Mouse (Mus musculus) mouse embryonic stem cell (cell line): ENCODE results near the gene Map6.

Experiments
- in situ Hi-C, 2 experiments: fragments of 300-500 bp; cut with MboI; formaldehyde crosslinking; loops; 1 replicate in 1 of 2; 3 replicates in 1 of 2; pipeline ENCODE4 v1.14.3; 2019 to 2020; ENCODE audit warnings: low sequenced_read_pairs in 2 of 2, low pct_unique_long_range_greater_than_20kb in 1 of 2, mixed read lengths in 1 of 2; ENCODE audit not compliant: unreplicated experiment in 1 of 2

The Map6 gene

DNA sequence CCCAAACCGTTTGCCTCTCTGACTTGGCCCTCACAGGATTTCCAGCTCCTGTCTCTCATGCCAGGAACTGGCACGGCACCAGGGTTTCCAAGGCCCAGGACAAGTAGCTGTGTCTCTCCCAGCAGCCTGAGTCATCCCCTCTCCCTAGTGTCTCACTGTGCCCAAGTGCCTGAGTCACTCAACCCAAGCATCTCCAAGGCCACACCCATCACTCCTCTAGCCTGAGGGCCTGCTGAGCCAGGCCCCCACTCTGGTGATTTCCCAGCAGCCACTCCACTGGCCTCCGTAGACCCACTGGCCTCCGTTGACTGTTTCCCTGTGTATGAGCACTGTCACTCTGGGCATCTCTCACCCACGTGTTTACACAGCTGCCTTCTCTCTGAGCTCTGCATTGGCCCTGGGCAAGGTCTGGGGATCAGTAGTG lies 37.7 kb downstream of the Map6 start:
- in situ Hi-C loops = no loop called here

DNA sequence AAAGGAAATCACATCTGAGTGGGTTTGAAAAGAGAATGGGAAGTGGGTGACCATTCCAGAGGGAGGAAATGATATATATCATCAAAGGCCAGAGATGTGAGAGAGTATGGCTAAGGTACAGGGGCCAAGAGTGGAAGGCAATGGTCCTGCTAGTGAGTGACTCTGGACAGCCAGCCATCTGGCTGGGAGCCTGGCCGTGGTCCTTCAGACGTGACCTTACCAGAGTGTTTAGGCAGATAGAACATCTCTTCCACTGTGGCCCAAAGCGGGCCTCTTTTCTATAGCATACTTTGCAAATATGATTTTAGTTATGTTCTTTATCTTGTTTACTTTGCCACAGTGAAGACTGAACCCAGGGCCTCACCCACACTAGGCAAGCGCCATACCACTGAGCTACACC lies 38.4 kb downstream of the Map6 start:
- in situ Hi-C loops = no loop called here

DNA sequence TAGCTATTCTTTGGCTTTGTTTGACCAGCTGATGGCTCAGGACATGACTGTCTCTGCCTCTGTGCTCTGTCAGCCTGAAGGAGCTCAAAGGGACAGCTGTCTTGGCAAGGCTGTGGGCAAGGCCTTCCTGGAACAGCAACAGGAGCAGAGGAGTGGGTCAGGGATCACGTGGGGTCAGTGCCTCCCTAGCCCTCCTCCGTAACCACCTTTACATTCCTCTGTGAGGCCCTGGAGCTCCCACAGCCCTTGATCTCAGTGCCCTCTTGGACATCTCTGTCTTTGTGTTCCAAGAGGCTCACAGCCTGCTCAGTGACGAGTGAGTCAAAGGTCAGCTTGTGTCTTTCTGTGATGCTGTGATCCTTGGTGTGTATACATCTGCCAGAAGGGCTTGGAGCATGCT lies 39.4 kb downstream of the Map6 start:
- in situ Hi-C loops = no loop called here

DNA sequence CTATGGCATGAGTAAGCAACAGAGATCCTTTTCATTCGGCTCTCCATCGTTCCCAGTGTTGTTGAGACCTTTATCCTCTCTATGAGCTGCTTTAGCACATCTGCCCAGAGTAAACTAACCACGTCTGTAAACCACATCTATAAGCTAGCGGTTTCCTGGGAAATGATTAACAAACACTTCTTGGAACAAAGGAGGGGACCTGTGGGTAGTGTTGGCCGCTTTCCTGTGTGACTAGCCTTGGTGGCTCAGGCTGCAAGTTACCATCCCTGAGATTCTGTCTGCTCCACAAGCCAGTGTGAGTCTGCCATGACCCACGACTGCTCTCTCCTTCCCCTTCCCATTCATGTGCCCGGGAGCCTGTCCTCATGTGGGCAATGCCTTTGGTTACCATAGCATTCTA lies 44.2 kb downstream of the Map6 start:
- in situ Hi-C loops = no loop called here

DNA sequence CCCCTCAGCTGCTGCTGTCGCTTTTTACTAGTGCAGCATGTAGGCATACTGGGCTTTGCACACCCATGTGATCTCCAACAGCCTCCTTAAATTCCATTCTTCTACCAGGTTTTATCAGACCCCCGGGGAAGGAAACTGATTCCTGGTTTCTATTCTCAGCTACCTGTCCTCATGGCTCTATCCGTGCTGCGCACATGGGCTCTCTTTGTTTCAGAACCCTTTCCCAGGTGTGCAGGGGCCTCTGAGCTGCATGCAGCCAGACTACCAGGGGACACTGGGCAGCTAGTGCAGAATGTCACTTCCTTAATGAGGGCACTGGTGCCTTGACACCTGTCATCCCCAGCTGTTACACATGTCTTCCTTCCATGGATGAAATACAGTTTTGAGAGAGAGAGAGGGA lies 44.8 kb downstream of the Map6 start:
- in situ Hi-C loops = no loop called here

DNA sequence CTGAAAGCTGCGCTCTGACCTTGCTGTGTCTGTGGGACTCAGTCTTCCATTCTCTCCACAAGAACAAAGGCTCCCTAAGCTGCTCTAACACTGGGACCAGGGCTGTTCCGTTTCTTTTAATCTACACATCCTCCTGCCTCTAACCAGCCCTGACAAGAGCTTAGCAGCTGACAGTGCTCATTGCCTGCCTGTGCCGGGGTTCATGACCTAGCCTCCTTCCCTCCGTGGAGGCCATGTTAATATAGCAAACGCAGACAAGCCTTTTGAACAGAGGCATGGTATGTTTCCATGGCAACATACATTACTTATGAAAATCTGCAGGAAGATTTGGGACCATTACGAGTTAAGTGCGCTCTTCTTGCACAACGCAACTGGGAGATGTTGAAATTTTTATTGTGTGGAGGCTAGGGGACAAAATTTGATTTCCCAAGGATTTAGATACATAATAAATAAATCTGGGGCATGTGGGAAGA lies 45.5 kb downstream of the Map6 start:
- in situ Hi-C loops = no loop called here

DNA sequence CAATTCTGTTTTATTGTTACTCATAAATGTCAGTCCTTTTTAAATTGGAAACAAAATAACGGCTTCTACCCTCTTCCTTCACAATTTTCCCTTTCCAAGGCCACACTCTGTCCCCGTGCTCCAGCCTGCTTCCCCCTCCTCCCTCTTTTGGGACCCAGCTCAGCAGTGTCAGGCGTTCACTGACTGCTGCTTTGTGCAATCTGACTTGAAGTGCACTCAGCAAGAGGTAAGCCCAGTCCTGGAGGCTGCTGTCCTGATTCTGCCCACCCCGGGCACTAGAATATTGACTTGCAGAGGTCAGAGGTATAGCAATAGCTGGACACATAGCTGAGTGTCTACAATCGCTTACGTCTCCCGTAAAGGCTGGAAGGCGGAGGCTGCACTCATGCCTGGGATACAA lies 46.0 kb downstream of the Map6 start:
- in situ Hi-C loops = no loop called here

DNA sequence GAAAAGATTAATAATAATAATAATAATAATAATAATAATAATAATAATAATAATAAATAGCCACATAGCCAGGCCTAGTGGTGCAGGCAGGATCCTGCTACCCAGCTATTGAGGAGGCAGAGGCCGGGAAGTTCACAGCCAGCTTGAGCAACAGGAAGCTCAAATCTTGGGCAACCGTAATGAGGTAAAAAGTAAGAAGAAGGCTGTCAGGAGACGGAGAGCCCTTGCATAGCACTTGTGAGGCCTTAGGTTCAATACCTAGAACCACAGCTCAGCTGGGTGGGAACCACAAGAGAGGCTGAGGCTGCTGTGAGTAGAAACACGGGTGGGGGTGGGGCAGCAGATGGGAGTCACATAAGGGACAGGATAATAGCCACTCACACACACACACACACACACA lies 47.3 kb downstream of the Map6 start:
- in situ Hi-C loops = no loop called here

DNA sequence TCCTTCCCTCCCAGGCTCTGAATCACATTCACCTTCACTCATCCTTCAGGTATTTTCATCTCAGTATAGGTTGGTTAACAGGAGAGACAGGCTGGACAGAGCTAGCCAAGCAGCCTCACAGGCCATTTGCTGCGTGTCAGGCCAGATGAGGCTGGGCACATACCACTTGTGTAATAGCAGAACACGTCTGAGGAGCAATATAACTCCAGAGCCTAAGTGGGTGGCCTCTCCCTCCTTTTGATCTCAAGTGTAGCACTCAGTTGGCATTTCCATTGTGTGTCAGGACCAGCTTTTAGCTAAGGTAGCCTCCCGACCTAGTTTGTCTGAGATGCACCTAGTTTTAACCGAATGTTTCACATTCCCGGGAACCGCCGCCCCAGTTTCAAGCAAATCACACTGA lies 49.0 kb downstream of the Map6 start:
- in situ Hi-C loops = no loop called here

DNA sequence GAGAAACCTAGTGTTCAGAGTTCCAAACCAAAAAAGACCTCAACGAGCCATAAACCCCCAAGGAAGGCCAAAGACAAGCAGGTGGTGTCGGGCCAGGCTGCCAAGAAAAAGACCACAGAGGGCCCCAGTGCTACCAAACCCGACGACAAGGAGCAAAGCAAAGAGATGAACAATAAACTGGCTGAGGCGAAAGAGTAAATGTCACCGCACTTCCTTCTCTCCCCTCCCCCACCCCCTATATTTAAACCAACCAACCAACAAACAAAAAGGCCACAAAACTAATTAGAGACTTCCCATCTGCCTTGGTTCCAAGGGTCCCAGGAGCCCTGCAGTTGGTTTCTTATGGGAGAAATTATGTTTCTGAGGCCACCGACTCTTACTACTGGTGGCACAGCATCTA lies 50.2 kb downstream of the Map6 start:
- in situ Hi-C loops = no loop called here

DNA sequence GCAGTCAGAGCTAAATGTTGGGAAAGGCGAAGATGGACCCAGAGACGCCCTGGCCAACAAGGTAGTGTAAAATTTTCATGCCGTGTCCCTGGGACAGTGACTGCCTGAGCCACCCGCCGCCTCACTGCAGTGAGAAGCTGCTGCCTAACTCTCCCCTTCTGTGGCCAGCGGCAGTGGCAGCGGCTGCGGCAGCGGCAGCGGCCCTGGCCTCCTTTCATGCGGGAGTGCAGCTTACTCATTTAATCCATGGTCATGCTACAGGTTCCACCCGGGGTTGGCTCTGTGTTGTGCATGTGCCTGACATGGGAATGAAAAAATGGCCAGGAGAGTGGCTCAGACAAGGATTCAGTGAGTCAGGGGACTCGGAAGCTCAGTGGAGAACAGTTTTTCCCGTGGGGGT lies 53.3 kb downstream of the Map6 start:
- in situ Hi-C loops = no loop called here

DNA sequence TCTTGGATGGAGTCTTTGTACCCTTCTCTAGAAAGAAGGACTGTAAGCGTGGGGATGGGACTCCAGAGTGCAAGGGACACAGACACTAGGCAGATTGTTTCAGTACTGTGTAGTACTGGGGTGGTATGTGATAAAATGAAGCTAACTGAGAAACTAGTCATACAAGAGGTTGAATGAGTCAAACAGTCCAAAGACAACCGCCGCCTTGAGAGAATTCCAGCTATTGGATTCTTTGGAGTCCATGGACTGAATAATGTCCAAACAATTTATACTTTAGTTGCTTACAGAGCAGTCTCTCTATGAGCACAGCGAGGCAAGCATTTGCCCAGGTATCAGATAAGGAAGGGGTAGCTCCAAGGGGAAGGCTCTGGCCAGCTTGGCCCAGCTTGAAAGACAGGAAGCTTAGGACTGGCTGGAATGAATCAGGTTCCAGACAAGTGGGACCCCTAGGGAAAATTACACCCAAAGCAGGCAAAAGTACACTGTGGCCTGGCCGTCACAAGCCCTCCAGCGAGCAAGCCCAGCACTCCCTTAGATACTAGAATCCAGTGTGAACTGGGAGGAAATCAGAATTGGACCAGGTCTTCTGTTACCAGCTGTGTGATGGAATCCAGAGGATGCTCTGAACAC lies 55.6 kb downstream of the Map6 start:
- in situ Hi-C loops = no loop called here

DNA sequence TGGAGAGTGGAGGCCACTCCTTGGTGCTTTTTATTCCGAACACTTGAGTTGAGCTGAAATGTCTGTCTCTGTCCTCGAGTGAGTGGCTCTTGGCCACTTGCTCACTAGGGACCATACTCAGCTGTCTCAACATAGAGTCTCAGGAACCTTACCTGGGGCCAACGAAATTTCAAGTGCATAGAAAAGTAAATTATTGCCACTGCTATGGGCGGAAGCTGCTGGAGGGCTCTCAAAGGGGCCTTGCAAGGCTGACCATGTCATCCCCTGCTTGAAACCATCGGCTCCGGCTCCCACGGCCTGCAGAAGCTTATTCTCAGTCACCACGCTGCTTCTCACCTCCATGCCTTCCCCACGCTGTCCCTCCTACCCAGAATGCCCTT lies 56.1 kb downstream of the Map6 start:
- in situ Hi-C loops = no loop called here

DNA sequence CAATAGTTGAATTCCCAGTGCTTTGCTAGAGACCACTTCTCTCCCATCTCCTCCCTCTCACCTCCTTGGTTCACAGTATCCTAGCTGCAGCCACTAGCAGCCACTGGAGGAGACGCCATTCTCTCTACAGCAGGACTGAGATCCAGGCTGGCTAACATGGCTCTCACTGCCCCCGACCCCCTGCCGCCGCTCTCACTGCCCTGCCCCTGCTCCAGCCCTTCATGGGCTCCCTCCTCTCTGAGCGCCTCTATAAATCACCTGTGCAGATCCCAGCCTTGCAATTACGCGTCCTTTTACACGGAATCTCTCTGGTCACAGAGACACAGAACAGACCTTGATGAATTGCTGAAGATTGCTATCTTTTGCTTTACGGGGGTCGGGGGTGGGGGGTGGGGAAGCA lies 57.6 kb downstream of the Map6 start:
- in situ Hi-C loops = loop anchor here in 1 of 2 experiments (5.0 kb wide), 1 partner anchor 37 kb away; no protein-coding TSS in a partner anchor

DNA sequence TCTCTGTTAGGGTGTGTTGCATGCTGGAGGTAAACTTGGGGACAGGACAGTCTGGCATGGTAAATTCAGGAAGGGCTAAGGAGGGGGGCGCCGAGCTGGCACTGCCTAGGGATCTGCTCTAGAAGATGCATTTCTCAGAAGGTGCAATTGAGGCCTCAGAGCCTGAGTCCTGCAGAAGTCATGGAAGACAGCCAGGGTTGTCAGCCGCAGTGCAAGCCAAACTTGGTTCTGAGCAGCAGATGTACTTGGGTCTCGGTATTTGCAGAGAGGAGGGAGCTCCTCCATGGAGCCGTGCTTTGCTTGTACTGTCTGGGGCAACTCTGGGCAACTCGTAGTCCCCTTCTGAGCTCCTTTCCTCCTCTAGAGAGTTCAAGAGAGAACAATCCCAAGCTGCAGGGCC lies 58.9 kb downstream of the Map6 start:
- in situ Hi-C loops = loop anchor here in 1 of 2 experiments (5.0 kb wide), 1 partner anchor 36 kb away; no protein-coding TSS in a partner anchor

DNA sequence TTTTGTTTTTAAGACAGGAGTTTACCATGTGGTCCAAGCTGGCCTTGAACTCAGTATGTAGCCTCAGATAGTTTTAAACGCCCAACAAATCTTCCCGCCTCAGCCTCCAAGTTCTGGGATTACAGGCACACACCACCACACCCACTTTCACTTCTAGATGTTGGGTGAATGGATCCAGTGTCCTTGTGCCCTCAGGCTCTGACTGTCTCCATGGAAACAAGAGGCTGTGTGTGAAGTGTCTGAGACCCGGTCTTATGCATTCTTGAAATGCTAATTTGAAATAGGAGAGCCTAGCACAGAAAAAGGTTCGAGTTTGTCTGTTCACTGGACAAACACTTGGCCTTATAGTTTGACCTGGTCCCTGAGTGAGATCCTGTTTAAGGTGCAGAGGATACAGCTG lies 61.6 kb downstream of the Map6 start:
- in situ Hi-C loops = loop anchor here in 1 of 2 experiments (5.0 kb wide), 1 partner anchor 33 kb away; no protein-coding TSS in a partner anchor

DNA sequence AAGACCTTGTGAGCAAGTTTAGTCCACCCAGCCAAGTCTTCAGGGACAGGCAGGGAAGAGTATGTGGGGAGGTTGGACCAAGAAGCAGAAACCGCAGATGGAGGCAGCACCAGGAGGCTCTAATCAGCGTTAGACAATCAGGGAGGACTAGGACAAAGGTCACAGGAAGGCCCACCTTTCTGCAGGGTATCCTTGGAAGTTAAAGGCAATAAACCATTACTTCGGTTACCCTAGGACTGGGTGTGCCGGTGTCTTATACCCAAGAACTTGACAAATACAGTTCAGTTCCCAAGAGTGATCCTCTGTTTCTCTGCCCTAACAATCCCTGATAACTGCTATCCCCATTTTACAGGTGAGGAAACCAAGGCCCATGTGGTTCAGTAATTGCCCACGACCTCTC lies 62.8 kb downstream of the Map6 start:
- in situ Hi-C loops = loop anchor here in 1 of 2 experiments (5.0 kb wide), 1 partner anchor 37 kb away; no protein-coding TSS in a partner anchor

DNA sequence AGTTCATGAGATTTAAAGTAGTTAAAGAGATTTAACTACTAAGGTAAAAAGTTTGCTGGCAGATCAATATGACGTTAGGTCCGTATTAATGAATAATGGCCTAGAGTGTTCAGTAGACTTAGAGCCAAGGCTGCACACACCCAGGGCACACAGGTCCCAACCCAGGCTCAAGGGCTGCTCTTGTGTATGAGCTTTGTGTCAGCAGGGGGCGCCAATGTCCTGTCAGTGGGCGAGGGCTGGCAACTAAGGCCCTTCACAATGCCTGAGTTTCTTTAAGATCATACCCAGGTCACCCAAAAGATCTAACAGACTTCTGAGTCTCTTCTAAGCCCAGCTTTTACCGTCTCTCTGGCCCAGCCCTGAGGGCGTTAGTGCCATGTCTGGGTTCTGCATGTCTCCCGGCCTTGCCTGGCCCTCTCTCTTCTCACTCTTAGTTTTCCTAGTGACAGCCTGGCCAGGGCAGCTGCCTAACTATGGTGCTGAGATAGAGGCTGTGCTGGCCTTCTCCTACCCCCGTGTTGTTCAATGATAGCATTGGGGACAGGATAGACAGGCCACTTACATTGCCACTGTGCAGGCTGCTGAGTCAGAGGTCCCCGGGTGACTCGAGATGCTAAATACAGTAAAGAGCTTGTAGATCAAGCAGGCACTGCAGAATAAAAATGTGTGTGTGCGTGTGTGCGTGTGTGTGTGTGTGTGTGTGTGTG lies 65.7 kb downstream of the Map6 start:
- in situ Hi-C loops = loop anchor here in 1 of 2 experiments (5.0 kb wide), 1 partner anchor 34 kb away; no protein-coding TSS in a partner anchor

DNA sequence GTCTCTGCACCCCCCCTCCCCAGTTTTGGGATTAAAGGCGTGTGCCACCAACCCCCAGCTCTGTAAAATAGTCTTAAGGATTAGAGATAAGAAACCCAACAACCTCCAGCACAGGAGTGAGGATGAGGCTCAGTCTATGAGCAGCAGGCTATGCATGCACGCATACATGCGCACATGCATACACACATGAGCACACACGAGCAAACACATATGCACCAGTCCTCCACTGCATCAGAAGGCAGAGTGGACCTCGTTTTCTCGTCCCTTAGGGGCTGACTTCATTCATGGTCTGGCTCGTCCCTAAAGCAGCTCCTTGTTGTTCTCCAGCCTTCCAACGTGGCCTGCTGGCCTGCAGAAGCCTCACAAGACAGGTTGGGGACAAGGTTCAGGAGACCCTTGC lies 73.5 kb downstream of the Map6 start:
- in situ Hi-C loops = no loop called here

DNA sequence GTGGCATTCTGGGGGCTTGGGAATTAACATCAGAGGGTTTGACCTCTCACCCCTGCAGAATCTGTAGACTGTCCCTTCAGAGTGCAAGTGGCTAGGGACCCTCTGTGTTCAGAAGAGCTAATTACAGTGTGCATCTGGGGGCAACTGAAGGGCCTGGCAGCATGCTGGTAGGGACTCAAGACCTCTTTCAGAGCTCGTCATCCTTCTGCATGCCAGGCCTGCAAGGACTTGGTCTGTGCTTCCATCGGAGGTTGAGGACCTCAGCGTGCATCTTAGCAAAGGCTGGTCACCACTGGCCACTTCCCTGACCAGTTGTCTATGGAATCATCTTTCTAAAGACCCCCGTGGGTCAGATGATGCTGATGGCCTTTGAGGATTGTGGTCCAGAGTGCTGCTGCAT lies 76.3 kb downstream of the Map6 start:
- in situ Hi-C loops = no loop called here
